Mouse (Mus musculus): Measurements from ENCODE around the gene Mark2. TPM values are rescaled to one million over a fixed set of nuclear protein-coding genes. Genes with fewer than 3 reads are reported as not detected.

Gene Mark2
- polyA plus RNA-seq, 1 experiment: 35.4 TPM

DNA sequence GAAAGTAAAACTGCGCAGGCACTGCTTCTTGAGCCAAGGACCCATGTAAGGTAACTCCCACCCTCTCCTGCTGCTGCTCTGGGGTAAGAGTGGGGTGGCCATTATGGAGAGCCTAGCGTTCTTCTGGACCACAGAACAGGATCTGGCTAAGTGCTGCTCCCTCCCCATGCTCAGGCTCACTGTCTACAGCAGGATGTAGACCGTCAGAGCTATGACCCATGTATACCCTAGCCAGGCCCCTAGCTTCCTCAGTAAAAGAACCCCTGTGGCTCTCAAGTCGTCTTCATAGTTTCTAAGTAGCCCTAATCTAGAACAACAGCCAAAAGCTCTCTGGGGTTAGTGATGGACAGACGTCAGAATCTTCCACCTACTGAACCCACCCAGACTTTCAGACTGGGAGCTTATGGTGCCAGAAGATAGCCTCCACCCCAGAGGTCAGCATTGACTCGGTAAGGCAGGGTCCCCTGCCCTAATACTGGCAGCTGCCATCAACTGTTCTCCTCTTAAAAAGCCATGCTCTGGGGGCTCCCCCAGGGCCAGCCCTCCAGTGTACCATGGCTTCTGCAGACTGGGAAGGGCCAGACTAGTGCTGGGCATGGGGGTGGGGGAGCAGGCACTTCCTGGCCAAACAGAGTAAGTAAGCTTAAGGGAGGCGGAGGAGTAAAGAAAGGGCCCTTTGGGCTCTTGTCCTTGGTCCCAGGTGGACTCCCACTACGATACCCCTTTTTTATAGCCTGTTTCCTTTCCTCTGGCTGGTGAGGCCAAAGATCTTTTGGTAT lies 47.4 kb downstream of the Mark2 start:
- H3K4me1 ChIP-seq (ENCODE audit: control insufficient read depth, insufficient read depth, insufficient read length, low read length): peaks cover 43% of the 10 kb centered on the region
- peak overlapping the region; percentile 72 for H3K27ac ChIP-seq (replicated peaks; ENCODE audit: low read depth, low read length)
- H3K4me3 ChIP-seq (ENCODE audit: insufficient read depth, low read depth, low read length): no peak overlapping the region

DNA sequence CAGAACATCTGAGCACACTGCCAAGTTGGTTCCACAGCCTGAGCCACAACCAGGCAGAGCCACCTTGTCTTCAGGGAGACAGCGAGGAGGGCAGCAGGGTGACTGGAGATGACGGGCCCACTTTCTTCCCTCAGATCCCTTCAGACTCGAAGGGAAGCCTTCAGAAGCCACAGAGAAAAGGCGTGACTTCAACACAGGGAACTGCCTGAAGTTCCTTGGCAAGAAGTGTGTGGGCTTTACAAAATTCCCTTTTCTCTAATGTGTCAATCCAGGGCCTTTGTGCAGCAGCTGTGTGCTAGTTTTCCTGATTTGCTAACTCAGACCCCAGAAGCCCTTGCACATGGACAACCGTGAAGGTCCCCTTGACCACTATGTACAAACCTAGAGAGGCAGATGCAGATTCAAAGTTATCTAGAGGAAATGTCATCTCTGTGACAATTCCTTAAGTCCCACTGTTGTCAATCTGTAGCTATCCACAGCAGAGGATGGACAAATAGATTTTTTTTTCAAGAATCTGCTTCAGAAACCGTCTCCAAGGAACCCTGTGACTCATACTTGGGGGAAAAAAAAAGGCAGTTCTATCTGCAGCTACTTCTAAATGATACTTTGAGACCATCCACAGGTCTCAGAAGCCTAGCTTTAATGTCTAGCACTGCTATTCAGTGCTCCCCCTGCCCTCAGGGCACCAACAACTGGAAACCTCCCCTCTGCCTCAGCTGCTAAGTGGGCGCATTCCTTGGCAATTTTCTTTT lies 49.5 kb downstream of the Mark2 start:
- H3K4me1 ChIP-seq (ENCODE audit: control insufficient read depth, insufficient read depth, insufficient read length, low read length): peaks cover 36% of the 10 kb centered on the region
- no peak overlapping the region for H3K4me3 ChIP-seq (ENCODE audit: insufficient read depth, low read depth, low read length)
- H3K27ac ChIP-seq (replicated peaks; ENCODE audit: low read depth, low read length): peak overlapping the region; percentile 55; the same call in 1 of the 2 replicates

DNA sequence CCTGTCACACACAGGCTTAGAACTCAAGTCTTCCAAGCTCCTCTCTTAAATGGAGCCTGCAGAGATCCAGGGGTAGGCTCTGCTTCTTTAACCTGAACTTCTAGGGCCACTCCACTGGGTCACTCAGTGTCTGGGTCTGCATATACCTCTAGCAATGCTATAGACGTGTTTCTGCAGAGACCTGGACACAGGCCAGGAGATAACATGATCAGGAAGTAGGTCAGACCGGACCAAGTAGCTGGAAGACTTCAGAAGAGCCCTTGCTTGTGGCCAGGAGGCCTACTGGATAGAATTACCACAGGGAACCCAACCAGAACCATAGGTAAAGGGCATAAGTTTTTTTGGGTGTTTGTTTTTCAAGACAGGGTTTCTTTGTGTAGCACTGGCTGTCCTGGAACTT lies 51.9 kb downstream of the Mark2 start:
- Histone ChIP-seq H3K4me1 (ENCODE audit: control insufficient read depth, insufficient read depth, insufficient read length, low read length) (peaks cover 23% of the 10 kb centered on the region), H3K4me3 (ENCODE audit: insufficient read depth, low read depth, low read length) (no peak overlapping the region), H3K27ac (replicated peaks; ENCODE audit: low read depth, low read length) (no peak overlapping the region)

- Histone ChIP-seq H3K4me1 (ENCODE audit: control insufficient read depth, insufficient read depth, insufficient read length, low read length) (peaks cover 10% of the 10 kb centered on the region), H3K4me3 (ENCODE audit: insufficient read depth, low read depth, low read length) (no peak overlapping the region), H3K27ac (replicated peaks; ENCODE audit: low read depth, low read length) (no peak overlapping the region)
Observed at GRCm38 (mm10) chr19:7288288-7288687, 53.4 kb downstream of the Mark2 start.

- Histone ChIP-seq H3K4me1 (ENCODE audit: control insufficient read depth, insufficient read depth, insufficient read length, low read length) (peaks cover under 1% of the 10 kb centered on the region; the same call in 1 of the 2 replicates), H3K27ac (replicated peaks; ENCODE audit: low read depth, low read length) (no peak overlapping the region), H3K4me3 (ENCODE audit: insufficient read depth, low read depth, low read length) (no peak overlapping the region)
Observed at GRCm38 (mm10) chr19:7286563-7287315, 54.9 kb downstream of the Mark2 start.

- Histone ChIP-seq H3K27ac (replicated peaks; ENCODE audit: low read depth, low read length) (no peak overlapping the region), H3K4me3 (ENCODE audit: insufficient read depth, low read depth, low read length) (no peak overlapping the region), H3K4me1 (ENCODE audit: control insufficient read depth, insufficient read depth, insufficient read length, low read length) (peaks cover 15% of the 10 kb centered on the region; the same call in 1 of the 2 replicates)
Observed at GRCm38 (mm10) chr19:7280557-7281330, 60.9 kb downstream of the Mark2 start.

- Histone ChIP-seq H3K27ac (replicated peaks; ENCODE audit: low read depth, low read length) (no peak overlapping the region), H3K4me1 (ENCODE audit: control insufficient read depth, insufficient read depth, insufficient read length, low read length) (peaks cover 15% of the 10 kb centered on the region; the same call in 1 of the 2 replicates), H3K4me3 (ENCODE audit: insufficient read depth, low read depth, low read length) (no peak overlapping the region)
Observed at GRCm38 (mm10) chr19:7279114-7279513, 62.5 kb downstream of the Mark2 start.

DNA sequence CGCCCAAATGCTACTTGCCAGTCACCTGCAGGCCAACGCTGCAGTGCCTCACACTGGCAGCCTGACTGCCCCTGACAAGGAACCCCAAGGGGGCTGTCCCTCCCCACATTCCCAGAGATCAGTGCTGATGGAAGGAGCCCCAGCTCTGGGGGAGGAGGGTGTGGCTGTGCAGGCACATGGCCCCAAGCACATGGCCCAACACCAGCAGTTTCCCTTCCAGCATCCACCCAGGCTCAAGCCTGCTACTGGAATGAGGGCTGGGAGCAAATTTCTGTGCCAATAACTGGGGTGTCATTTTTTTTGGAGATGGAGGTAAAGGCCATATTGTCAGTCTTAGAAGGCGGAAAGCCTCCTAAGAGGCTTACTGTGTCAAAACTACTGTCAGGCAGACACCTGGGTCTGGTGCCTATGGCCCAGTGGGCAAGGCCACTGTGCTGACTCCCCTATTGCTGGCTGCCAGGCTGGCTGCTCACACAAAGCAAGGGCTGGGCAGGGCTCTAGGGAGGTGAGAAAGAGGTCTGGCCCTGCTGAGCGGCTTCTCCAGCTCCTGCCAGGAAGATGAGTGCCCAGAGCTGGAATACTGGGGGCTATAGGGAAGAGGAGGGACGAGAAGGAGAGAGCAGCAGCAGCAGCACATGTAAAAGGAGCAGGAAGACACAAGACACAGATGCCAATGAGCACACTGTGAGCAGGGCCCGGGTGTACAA lies 63.3 kb downstream of the Mark2 start:
- Histone ChIP-seq H3K4me3 (ENCODE audit: insufficient read depth, low read depth, low read length) (no peak overlapping the region), H3K4me1 (ENCODE audit: control insufficient read depth, insufficient read depth, insufficient read length, low read length) (peaks cover 15% of the 10 kb centered on the region; the same call in 1 of the 2 replicates), H3K27ac (replicated peaks; ENCODE audit: low read depth, low read length) (no peak overlapping the region)

GRCm38 (mm10) chr19:7276796-7277195 lies 64.9 kb downstream of the Mark2 start:
- Histone ChIP-seq H3K27ac (replicated peaks; ENCODE audit: low read depth, low read length) (no peak overlapping the region), H3K4me3 (ENCODE audit: insufficient read depth, low read depth, low read length) (no peak overlapping the region), H3K4me1 (ENCODE audit: control insufficient read depth, insufficient read depth, insufficient read length, low read length) (peaks cover 15% of the 10 kb centered on the region; the same call in 1 of the 2 replicates)

- H3K4me1 ChIP-seq (ENCODE audit: control insufficient read depth, insufficient read depth, insufficient read length, low read length): peaks cover 15% of the 10 kb centered on the region; the same call in 1 of the 2 replicates
- no peak overlapping the region; the same call in 1 of the 2 replicates for H3K27ac ChIP-seq (replicated peaks; ENCODE audit: low read depth, low read length)
- no peak overlapping the region for H3K4me3 ChIP-seq (ENCODE audit: insufficient read depth, low read depth, low read length)
Observed at GRCm38 (mm10) chr19:7276053-7276659, 65.5 kb downstream of the Mark2 start.

GRCm38 (mm10) chr19:7275131-7275789 lies 66.4 kb downstream of the Mark2 start:
- Histone ChIP-seq H3K4me3 (ENCODE audit: insufficient read depth, low read depth, low read length) (no peak overlapping the region), H3K27ac (replicated peaks; ENCODE audit: low read depth, low read length) (no peak overlapping the region), H3K4me1 (ENCODE audit: control insufficient read depth, insufficient read depth, insufficient read length, low read length) (peaks cover 15% of the 10 kb centered on the region; the same call in 1 of the 2 replicates)

DNA sequence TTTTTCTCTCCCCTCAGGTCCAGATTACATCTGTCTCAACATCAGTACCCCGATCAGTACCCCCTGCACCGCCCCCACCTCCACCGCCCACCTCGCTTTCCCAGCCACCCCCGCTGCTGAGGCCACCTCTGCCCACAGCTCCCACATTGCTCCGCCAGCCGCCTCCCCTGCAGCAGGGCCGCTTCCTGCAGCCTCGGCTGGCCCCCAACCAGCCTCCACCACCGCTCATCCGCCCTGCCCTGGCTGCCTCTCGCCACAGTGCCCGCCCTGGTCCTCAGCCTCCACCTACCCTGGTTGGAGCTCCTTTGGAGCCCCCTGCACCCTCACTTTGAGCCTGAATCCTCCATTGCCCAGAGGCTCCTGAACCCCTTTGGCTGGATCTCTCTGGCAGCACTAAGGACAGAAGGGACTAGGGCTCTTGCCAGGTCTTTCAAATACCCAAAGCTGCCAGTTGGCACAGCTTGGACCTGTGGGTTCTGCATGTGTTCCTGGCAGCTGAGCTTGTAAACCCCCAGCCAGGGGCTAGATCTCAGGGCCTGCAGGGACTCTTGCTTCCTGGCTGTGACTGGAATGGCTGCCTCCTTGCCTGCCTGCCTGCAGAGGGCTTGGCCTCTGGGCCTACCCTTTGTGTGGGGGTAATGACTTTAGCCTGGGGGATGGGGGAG lies 67.2 kb downstream of the Mark2 start:
- H3K4me3 ChIP-seq (ENCODE audit: insufficient read depth, low read depth, low read length): no peak overlapping the region
- peaks cover 17% of the 10 kb centered on the region; the same call in 1 of the 2 replicates for H3K4me1 ChIP-seq (ENCODE audit: control insufficient read depth, insufficient read depth, insufficient read length, low read length)
- no peak overlapping the region for H3K27ac ChIP-seq (replicated peaks; ENCODE audit: low read depth, low read length)

GRCm38 (mm10) chr19:7273486-7273885 lies 68.2 kb downstream of the Mark2 start:
- Histone ChIP-seq H3K27ac (replicated peaks; ENCODE audit: low read depth, low read length) (no peak overlapping the region), H3K4me3 (ENCODE audit: insufficient read depth, low read depth, low read length) (no peak overlapping the region), H3K4me1 (ENCODE audit: control insufficient read depth, insufficient read depth, insufficient read length, low read length) (peaks cover 16% of the 10 kb centered on the region)

Data from brown adipose tissue, adult 24 weeks (tissue).